In genomic region chr19:59393777-59394441, GRCm38 (mm10) we compare ENCODE assay signal across 11 mouse cellular contexts. TPM values are rescaled to one million over a fixed set of nuclear protein-coding genes. Genes with fewer than 3 reads are reported as not detected.
DNase-seq lines count a peak whose midpoint lies in the region; ATAC-seq and TF ChIP-seq lines count a peak whose summit lies in the region.
"Had no signal": no experiment of that assay in that cellular context is flagged by ENCODE, and none has a peak within 500 bp of the region (broad histone marks: within the 10 kb centered on the region; RNA-seq: fewer than 3 reads in every experiment).

No protein-coding gene starts in this region.

- H3K36me3 ChIP-seq in liver, embryonic 11.5 days (ENCODE audit: control insufficient read depth, insufficient read depth, low read length): no peaks in the 10 kb centered on the region
- no peaks in the 10 kb centered on the region for H3K36me3 ChIP-seq in lung, postnatal 0 days (ENCODE audit: insufficient read depth, low read length)
- H3K36me3 ChIP-seq: limb, embryonic 15.5 days had no signal

- peak; percentile 55 for DNase-seq in retina, postnatal 1 day
- DNase-seq in retina, embryonic 14.5 days (ENCODE audit: low spot score): no peak
- DNase-seq in frontal cortex, postnatal 14 days (ENCODE audit: low spot score in 2 of 2): peak; percentile 44 to 66
- DNase-seq in left cerebral cortex, postnatal 14 days (ENCODE audit: low spot score in 2 of 2): peak; percentile 55 to 58
- no peak for DNase-seq in heart, adult 11 months
- no peak for DNase-seq in liver, embryonic 11.5 days (ENCODE audit: low spot score)
- DNase-seq in thymus, postnatal 25 days: no peak
- DNase-seq in lung, postnatal 0 days (ENCODE audit: low spot score): no peak
- DNase-seq: heart, adult 18-20 months; thymus, adult 2 months had no signal

- ATAC-seq in liver, embryonic 11.5 days (replicated peaks; ENCODE audit: low FRiP score): no peak
- ATAC-seq in lung, postnatal 0 days: no peak

- intact Hi-C loops in left cerebral cortex, postnatal 14 days (cut with DNase I): no loop called here

- H3K4me2 ChIP-seq in liver, embryonic 11.5 days: no peak overlapping the region
- H3K4me2 ChIP-seq in lung, postnatal 0 days (replicated peaks; ENCODE audit: low read depth, low read length): no peak overlapping the region
- H3K4me2 ChIP-seq: limb, embryonic 15.5 days had no signal

- no peak overlapping the region for H3K27ac ChIP-seq in liver, embryonic 11.5 days (ENCODE audit: low read depth, low read length)
- no peak overlapping the region for H3K27ac ChIP-seq in lung, postnatal 0 days (ENCODE audit: low read length)
- H3K27ac ChIP-seq: limb, embryonic 15.5 days had no signal

- H3K27me3 ChIP-seq in liver, embryonic 11.5 days (replicated peaks; ENCODE audit: control insufficient read depth, insufficient read depth, low read length): peaks cover 13% of the 10 kb centered on the region
- H3K27me3 ChIP-seq in lung, postnatal 0 days (replicated peaks; ENCODE audit: insufficient read depth, low read length): no peaks in the 10 kb centered on the region

- H3K4me1 ChIP-seq in liver, embryonic 11.5 days (replicated peaks; ENCODE audit: control insufficient read depth, insufficient read depth, low read length): no peaks in the 10 kb centered on the region
- no peaks in the 10 kb centered on the region for H3K4me1 ChIP-seq in lung, postnatal 0 days (ENCODE audit: insufficient read depth, low read depth, low read length)

- TF ChIP-seq EP300 in lung, postnatal 0 days (IDR thresholded peaks at IDR 0.05): no peak

- TF ChIP-seq CTCF in lung, postnatal 0 days (IDR thresholded peaks at IDR 0.05): no peak

- 24% methylated on average over 8 of the region's 8 CpGs for WGBS in liver, embryonic 11.5 days
- WGBS in lung, postnatal 0 days: 22% methylated on average over 8 of the region's 8 CpGs

- no peak overlapping the region for H3K4me3 ChIP-seq in liver, embryonic 11.5 days (ENCODE audit: low read depth, low read length)
- no peak overlapping the region for H3K4me3 ChIP-seq in lung, postnatal 0 days (ENCODE audit: low read depth, low read length)
- H3K4me3 ChIP-seq: limb, embryonic 15.5 days had no signal

- H3K9me3 ChIP-seq in liver, embryonic 11.5 days (ENCODE audit: control insufficient read depth, low read length): no peaks in the 10 kb centered on the region
- no peaks in the 10 kb centered on the region for H3K9me3 ChIP-seq in lung, postnatal 0 days (ENCODE audit: low read length)
- H3K9me3 ChIP-seq: limb, embryonic 15.5 days had no signal

- no peak overlapping the region for H3K9ac ChIP-seq in liver, embryonic 11.5 days (ENCODE audit: low read depth, low read length)
- H3K9ac ChIP-seq in lung, postnatal 0 days (replicated peaks; ENCODE audit: low read depth): no peak overlapping the region
- H3K9ac ChIP-seq: limb, embryonic 15.5 days had no signal

RNA-seq across cellular contexts. Expression of gene Pdzd8, which starts 48.3 kb away (rescaled TPM):
- 10 to 100 TPM; 60.8 to 61.8 TPM for total RNA-seq in left cerebral cortex, postnatal 14 days (2021)
- polyA plus RNA-seq in liver, embryonic 11.5 days (2014; fragmentation: Nextera tagmentation; extraction: Ambion mirVana): 12.7 and 14.1 TPM in 2 replicates
- 6.3 and 6.8 TPM in 2 replicates for polyA plus RNA-seq in lung, postnatal 0 days (2015; fragmentation: Nextera tagmentation; extraction: Ambion mirVana)

Comparison
In these comparisons a context has a peak if more than half of its experiments do, and no peak if none do; other contexts are left out.
1. DNase-seq: peak in retina, postnatal 1 day (single experiment), frontal cortex, postnatal 14 days (2 of 2) and left cerebral cortex, postnatal 14 days (2 of 2); none in retina, embryonic 14.5 days (single experiment), heart, adult 11 months (single experiment), liver, embryonic 11.5 days (single experiment), thymus, postnatal 25 days (single experiment) and lung, postnatal 0 days (single experiment).